Mouse (Mus musculus) liver, adult 2 months (tissue): Measurements from ENCODE around the gene Clca4a.

ENCODE experiments used
- CTCF ChIP-seq: fragments of 200-500 bp; IDR thresholded peaks from 2 replicates; pipeline ENCODE4 v1.5.1; 2011; ENCODE audit warnings: low read depth, low read length, control low read depth
- POLR2A ChIP-seq: fragments of 200-500 bp; IDR thresholded peaks from 2 replicates; pipeline ENCODE4 v1.6.1; 2011; ENCODE audit warnings: low read length, control low read depth; ENCODE audit not compliant: insufficient read depth; ENCODE audit errors: extremely low read depth

DNA sequence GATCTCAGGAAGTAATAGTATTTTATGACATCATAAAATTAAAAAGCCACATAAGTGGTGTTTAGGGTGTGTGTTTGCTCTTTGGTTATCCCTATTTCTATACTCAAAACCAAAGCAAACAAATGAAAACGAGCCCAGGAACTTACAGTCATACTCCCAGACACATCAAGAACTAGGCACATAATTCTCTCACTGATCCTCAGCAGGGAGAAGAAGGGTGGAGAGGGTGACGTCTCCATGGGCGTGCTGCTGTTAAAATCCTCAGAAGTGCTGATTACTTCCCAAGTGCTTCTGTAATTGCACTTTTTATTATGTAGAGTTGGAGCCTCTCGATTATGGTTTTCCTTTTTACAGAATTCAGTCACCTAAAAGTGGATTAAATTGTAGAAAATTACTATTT lies 8.8 kb downstream of the Clca4a start:
- TF ChIP-seq CTCF (no peak), POLR2A (no peak)
